Mouse (Mus musculus): ENCODE results near the gene Bhlhe40.

- TF ChIP-seq CTCF (IDR thresholded peaks at IDR 0.05; ENCODE audit: control insufficient read depth, insufficient read depth, low read length) (no peak), POLR2A (IDR thresholded peaks at IDR 0.05; ENCODE audit: borderline replicate concordance, control insufficient read depth, low read depth, low read length) (no peak)
These were observed 37.3 kb upstream of the Bhlhe40 start for GRCm38 (mm10) chr6:108623028-108623565.
